Mouse (Mus musculus): ENCODE results near the gene Gm30191. TPM values are rescaled to one million over a fixed set of nuclear protein-coding genes. Genes with fewer than 3 reads are reported as not detected.

The Gm30191 gene
- total and polyA plus RNA-seq, 3 experiments = not detected

GRCm38 (mm10) chr4:134202904-134203303 is 43.8 kb upstream of the Gm30191 start, which contains the start of gene Gm7534:
Gene Gm7534, minus strand, starts transcription at chr4:134203004.
- peaks cover 3 to 11% of the 10 kb centered on the region in 2 experiments for H3K4me1 ChIP-seq (ENCODE audit: control insufficient read depth in 1 of 2, insufficient read depth in 2 of 2)
- dilution Hi-C loops (cut with MboI; ENCODE audit: extremely low pct_ligation_motif_present, extremely low pct_unique_long_range_greater_than_20kb, low sequenced_read_pairs) = no loop called here
- no peak within 1 kb of the TSS for H3K27ac ChIP-seq (ENCODE audit: insufficient read depth, low read depth)
- no peaks in the 10 kb centered on the region for H3K79me2 ChIP-seq (replicated peaks; ENCODE audit: control insufficient read depth, extremely low read depth, insufficient read depth, poor library complexity, severe bottlenecking)
- no peak within 1 kb of the TSS for H3K4me3 ChIP-seq (replicated peaks in 1 of 3; ENCODE audit: low read depth in 2 of 3, low read length in 2 of 3, poor library complexity in 1 of 3)
- in situ Hi-C loops (cut with MboI; ENCODE audit: low pct_ligation_motif_present, low pct_unique_long_range_greater_than_20kb, low sequenced_read_pairs) = no loop called here
- DNase-seq (ENCODE audit: extremely low read depth) = no peak
- no peaks in the 10 kb centered on the region for H3K27me3 ChIP-seq (replicated peaks)
- no peak for TF ChIP-seq USF2 (conservative IDR thresholded peaks at IDR 0.05; ENCODE audit: low read depth, low read length)
- no peak for TF ChIP-seq HCFC1 (IDR thresholded peaks at IDR 0.05; ENCODE audit: low read depth, low read length)
- TF ChIP-seq ZMIZ1 (IDR thresholded peaks at IDR 0.05; ENCODE audit: low read depth, low read length) = no peak
- TF ChIP-seq MAZ (IDR thresholded peaks at IDR 0.05; ENCODE audit: low read depth, low read length) = no peak
- no peak for TF ChIP-seq NELFE (IDR thresholded peaks at IDR 0.05; ENCODE audit: low read depth, low read length)
- TF ChIP-seq PAX5 (IDR thresholded peaks at IDR 0.05; ENCODE audit: low read length) = no peak
- TF ChIP-seq TCF12 (IDR thresholded peaks at IDR 0.05; ENCODE audit: low read depth, low read length) = no peak
- no peak for TF ChIP-seq POLR2A (IDR thresholded peaks at IDR 0.05; ENCODE audit: low read depth, low read length)
- no peak for TF ChIP-seq EP300 (IDR thresholded peaks at IDR 0.05; ENCODE audit: low read length)
- TF ChIP-seq CTCF (conservative IDR thresholded peaks at IDR 0.05 in 1 of 2, IDR thresholded peaks at IDR 0.05 in 1 of 2; ENCODE audit: low read depth in 2 of 2, low read length in 2 of 2) = no peak
- TF ChIP-seq BHLHE40 (IDR thresholded peaks at IDR 0.05; ENCODE audit: low read depth, low read length) = no peak
- no peak for TF ChIP-seq ZC3H11A (IDR thresholded peaks at IDR 0.05; ENCODE audit: low read depth, low read length)
- TF ChIP-seq CHD1 (IDR thresholded peaks at IDR 0.05; ENCODE audit: low read depth, low read length) = no peak
- TF ChIP-seq SMC3 (IDR thresholded peaks at IDR 0.05; ENCODE audit: low read depth, low read length) = no peak
- H3K9ac ChIP-seq (ENCODE audit: insufficient read depth, low read depth) = no peak within 1 kb of the TSS
- no peaks in the 10 kb centered on the region for H3K36me3 ChIP-seq (replicated peaks in 1 of 2; ENCODE audit: control insufficient read depth in 1 of 2, insufficient read depth in 1 of 2, low read length in 1 of 2)
- no peaks in the 10 kb centered on the region for H3K9me3 ChIP-seq (replicated peaks; ENCODE audit: low read length)
- H3K4me2 ChIP-seq (ENCODE audit: insufficient read depth, low read depth, poor library complexity, severe bottlenecking) = no peak within 1 kb of the TSS

DNA sequence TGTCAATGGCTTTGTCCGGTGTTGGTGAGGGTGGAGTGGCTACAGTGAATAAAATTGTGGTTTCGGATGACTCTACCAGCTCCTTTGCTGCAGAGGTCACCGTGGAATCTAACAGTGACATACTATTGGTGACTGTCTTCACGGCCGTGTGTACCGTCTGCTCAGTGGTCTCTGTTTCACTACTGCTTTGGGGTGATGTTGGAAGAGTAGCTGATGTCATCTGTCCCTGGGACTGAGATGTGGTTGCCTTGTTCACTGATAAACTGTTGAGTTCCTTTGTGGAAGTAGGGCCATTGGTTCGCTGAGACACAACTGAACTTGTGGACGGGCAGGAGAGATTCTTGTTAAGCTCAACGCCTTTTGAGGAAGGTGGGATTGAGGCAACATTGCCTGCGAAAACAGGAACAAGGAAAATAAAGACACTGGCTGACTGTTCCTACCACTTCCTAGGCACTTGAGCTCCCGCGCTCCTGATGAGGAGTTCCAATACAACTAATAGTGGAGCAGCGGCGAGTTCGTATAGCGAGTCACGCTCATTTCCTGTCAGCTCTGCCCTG is 43.3 kb upstream of the Gm30191 start:
- no peak for DNase-seq (ENCODE audit: extremely low read depth)
- peaks cover 3 to 11% of the 10 kb centered on the region in 2 experiments for H3K4me1 ChIP-seq (ENCODE audit: control insufficient read depth in 1 of 2, insufficient read depth in 2 of 2)
- no peaks in the 10 kb centered on the region for H3K79me2 ChIP-seq (replicated peaks; ENCODE audit: control insufficient read depth, extremely low read depth, insufficient read depth, poor library complexity, severe bottlenecking)
- no peaks in the 10 kb centered on the region for H3K27me3 ChIP-seq (replicated peaks)
- H3K9me3 ChIP-seq (replicated peaks; ENCODE audit: low read length) = no peaks in the 10 kb centered on the region
- H3K36me3 ChIP-seq (replicated peaks in 1 of 2; ENCODE audit: control insufficient read depth in 1 of 2, insufficient read depth in 1 of 2, low read length in 1 of 2) = no peaks in the 10 kb centered on the region
- no peak overlapping the region for H3K4me3 ChIP-seq (replicated peaks in 1 of 3; ENCODE audit: low read depth in 2 of 3, low read length in 2 of 3, poor library complexity in 1 of 3)
- in situ Hi-C loops (cut with MboI; ENCODE audit: low pct_ligation_motif_present, low pct_unique_long_range_greater_than_20kb, low sequenced_read_pairs) (no loop called here), dilution Hi-C loops (cut with MboI; ENCODE audit: extremely low pct_ligation_motif_present, extremely low pct_unique_long_range_greater_than_20kb, low sequenced_read_pairs) (no loop called here)
- no peak overlapping the region for H3K9ac ChIP-seq (ENCODE audit: insufficient read depth, low read depth)
- H3K27ac ChIP-seq (ENCODE audit: insufficient read depth, low read depth) = no peak overlapping the region
- TF ChIP-seq E2F4 (IDR thresholded peaks at IDR 0.05; ENCODE audit: insufficient replicate concordance, low read depth, low read length) = no peak
- TF ChIP-seq MXI1 (IDR thresholded peaks at IDR 0.05; ENCODE audit: low read depth, low read length) = no peak
- TF ChIP-seq CHD2 (IDR thresholded peaks at IDR 0.05; ENCODE audit: low read length) = no peak
- no peak for TF ChIP-seq ZNF384 (IDR thresholded peaks at IDR 0.05; ENCODE audit: low read depth, low read length)
- TF ChIP-seq USF2 (conservative IDR thresholded peaks at IDR 0.05; ENCODE audit: low read depth, low read length) = no peak
- TF ChIP-seq TCF12 (IDR thresholded peaks at IDR 0.05; ENCODE audit: low read depth, low read length) = no peak
- TF ChIP-seq TBP (conservative IDR thresholded peaks at IDR 0.05; ENCODE audit: low read depth, low read length) = no peak
- no peak for TF ChIP-seq MAFK (IDR thresholded peaks at IDR 0.05; ENCODE audit: insufficient replicate concordance, low read length)
- no peak overlapping the region for H3K4me2 ChIP-seq (ENCODE audit: insufficient read depth, low read depth, poor library complexity, severe bottlenecking)

Measured in CH12.LX (cell line).